Mouse (Mus musculus): Measurements from ENCODE around the gene Sf3b6. TPM values are rescaled to one million over a fixed set of nuclear protein-coding genes. Genes with fewer than 3 reads are reported as not detected.

The Sf3b6 gene
- polyA plus RNA-seq, 1 experiment from 2014 or later = 327 TPM

DNA sequence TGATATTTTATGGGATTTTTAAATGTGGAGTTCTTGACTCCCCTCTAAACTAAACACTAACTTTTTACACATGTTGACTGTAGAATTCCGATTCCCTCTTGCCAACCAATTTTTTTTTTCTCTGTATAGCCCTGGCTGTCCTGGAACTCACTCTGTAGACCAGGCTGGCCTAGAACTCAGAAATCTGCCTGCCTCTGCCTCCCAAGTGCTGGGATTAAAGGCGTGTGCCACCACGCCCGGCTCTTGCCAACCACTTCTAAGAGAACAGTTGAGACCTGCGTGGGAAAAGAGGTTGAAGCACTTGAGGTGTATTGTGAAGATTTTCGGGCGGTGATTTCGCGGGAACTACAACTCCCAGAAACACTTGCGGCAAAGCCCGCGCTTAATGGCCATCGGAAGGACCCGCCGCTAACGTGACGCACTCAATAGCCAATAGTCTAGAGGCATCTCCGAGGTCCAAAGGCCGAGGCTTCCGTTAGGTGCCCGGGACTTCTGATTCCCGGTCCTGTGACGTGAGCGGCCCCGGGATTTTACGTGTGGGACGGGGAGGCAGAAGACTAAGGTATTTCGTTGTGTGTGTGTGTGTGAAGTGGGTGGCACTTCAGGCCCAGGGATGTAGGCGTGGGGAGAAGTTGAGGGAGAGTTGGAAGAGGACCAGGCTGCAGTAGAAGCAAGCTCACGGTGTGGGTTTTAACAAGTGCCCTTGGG is 25.7 kb downstream of the Sf3b6 start, which contains the start of gene Wdcp:
Wdcp (plus strand) TSS at position 414 of the 708 bp plus-strand sequence.
- Histone ChIP-seq H3K27ac (no peak within 1 kb of the TSS), H3K36me3 (no peaks in the 10 kb centered on the region)
- ATAC-seq (ENCODE audit: low FRiP score) = peak; percentile 91

GRCm38 (mm10) chr12:4843741-4844140 is 26.4 kb downstream of the Sf3b6 start:
- Histone ChIP-seq H3K4me1 (peaks cover 18% of the 10 kb centered on the region), H3K9ac (peak overlapping the region; percentile 68), H3K27me3 (peaks cover 25% of the 10 kb centered on the region), H3K4me3 (peak overlapping the region; percentile 60), H3K4me2 (replicated peaks) (peak overlapping the region; percentile 78), H3K27ac (no peak overlapping the region), H3K9me3 (replicated peaks) (no peaks in the 10 kb centered on the region), H3K36me3 (0 out of 2 replicates have a peak, but pooled peaks cover under 1% of the 10 kb centered on the region)
- WGBS = 1% methylated on average over 12 of the region's 12 CpGs
- ATAC-seq (ENCODE audit: low FRiP score) = peak; percentile 27

More for the DNA sequence above, 25.7 kb downstream of the Sf3b6 start, which contains the start of gene Wdcp:
- peak within 1 kb of the TSS; percentile 60 for H3K4me3 ChIP-seq
- H3K27me3 ChIP-seq = peaks cover 25% of the 10 kb centered on the region
- peak within 1 kb of the TSS; percentile 68 for H3K9ac ChIP-seq
- no peaks in the 10 kb centered on the region for H3K9me3 ChIP-seq (replicated peaks)
- peak within 1 kb of the TSS; percentile 78 for H3K4me2 ChIP-seq (replicated peaks)
- under 1% methylated on average over 30 of the region's 30 CpGs for WGBS
- peaks cover 18% of the 10 kb centered on the region for H3K4me1 ChIP-seq

DNA sequence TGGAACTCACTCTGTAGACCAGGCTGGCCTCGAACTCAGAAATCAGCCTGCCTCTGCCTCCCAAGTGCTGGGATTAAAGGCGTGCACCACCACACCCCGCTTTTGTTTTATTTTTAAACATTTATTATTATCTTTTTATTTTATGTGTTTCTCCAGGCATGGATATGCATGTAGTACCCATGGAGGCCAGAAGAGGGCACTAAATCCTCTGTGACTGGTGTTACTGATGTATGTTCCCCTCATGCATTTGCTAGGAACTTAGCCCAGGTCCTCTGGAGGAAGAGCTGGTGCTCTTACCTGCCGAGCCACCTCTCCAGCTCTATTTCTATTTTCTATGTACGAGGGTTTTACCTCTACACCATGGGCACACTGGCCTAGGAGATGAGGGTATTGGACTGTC is 38.8 kb downstream of the Sf3b6 start:
- Histone ChIP-seq H3K36me3 (peaks cover 23% of the 10 kb centered on the region; the same call in 1 of the 2 replicates), H3K9me3 (replicated peaks) (no peaks in the 10 kb centered on the region), H3K27ac (no peak overlapping the region), H3K4me3 (no peak overlapping the region), H3K4me1 (peaks cover 7% of the 10 kb centered on the region), H3K9ac (no peak overlapping the region), H3K4me2 (replicated peaks) (no peak overlapping the region), H3K27me3 (no peaks in the 10 kb centered on the region)
- WGBS = 98% methylated on average over 5 of the region's 5 CpGs
- no peak for ATAC-seq (ENCODE audit: low FRiP score)

DNA sequence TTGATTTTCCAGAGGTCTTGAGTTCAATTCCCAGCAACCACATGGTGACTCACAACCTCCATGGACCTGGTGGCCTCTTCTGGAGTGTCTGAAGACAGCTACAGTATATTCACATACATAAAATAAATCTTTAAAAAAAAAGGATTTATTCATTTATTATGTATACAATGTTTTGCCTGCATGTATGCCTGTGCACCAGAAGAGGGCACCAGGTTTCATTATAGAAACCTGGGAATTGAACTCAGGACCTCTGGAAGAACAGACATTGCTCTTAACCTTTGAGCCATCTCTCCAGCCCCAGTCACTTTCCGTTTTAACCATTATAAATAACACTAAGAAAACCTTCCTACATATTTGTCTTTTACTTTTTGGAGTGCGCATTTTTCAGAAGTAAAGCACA is 39.5 kb downstream of the Sf3b6 start:
- peaks cover 7% of the 10 kb centered on the region for H3K4me1 ChIP-seq
- no peak for ATAC-seq (ENCODE audit: low FRiP score)
- H3K4me3 ChIP-seq = no peak overlapping the region
- H3K9ac ChIP-seq = no peak overlapping the region
- H3K27ac ChIP-seq = no peak overlapping the region
- H3K36me3 ChIP-seq = peaks cover 19% of the 10 kb centered on the region; the same call in 1 of the 2 replicates
- no peak overlapping the region for H3K4me2 ChIP-seq (replicated peaks)
- WGBS = 96% methylated on average over 2 of the region's 2 CpGs
- no peaks in the 10 kb centered on the region for H3K27me3 ChIP-seq
- no peaks in the 10 kb centered on the region for H3K9me3 ChIP-seq (replicated peaks)

GRCm38 (mm10) chr12:4859241-4859914 is 42.0 kb downstream of the Sf3b6 start:
- no peak overlapping the region for H3K9ac ChIP-seq
- H3K27me3 ChIP-seq = no peaks in the 10 kb centered on the region
- ATAC-seq (ENCODE audit: low FRiP score) = peak; percentile 85
- WGBS = 33% methylated on average over 11 of the region's 11 CpGs
- H3K4me3 ChIP-seq = no peak overlapping the region
- H3K36me3 ChIP-seq = peaks cover 17% of the 10 kb centered on the region; the same call in 1 of the 2 replicates
- peak overlapping the region; percentile 74 for H3K27ac ChIP-seq
- no peaks in the 10 kb centered on the region for H3K9me3 ChIP-seq (replicated peaks)
- H3K4me2 ChIP-seq (replicated peaks) = no peak overlapping the region
- H3K4me1 ChIP-seq = peaks cover 11% of the 10 kb centered on the region

- Histone ChIP-seq H3K9me3 (replicated peaks) (no peaks in the 10 kb centered on the region), H3K27me3 (no peaks in the 10 kb centered on the region), H3K4me2 (replicated peaks) (no peak overlapping the region), H3K27ac (no peak overlapping the region), H3K4me1 (peaks cover 14% of the 10 kb centered on the region), H3K4me3 (no peak overlapping the region), H3K9ac (no peak overlapping the region), H3K36me3 (0 out of 2 replicates have a peak, but pooled peaks cover 3% of the 10 kb centered on the region)
- WGBS = 89% methylated on average over 4 of the region's 4 CpGs
- ATAC-seq (ENCODE audit: low FRiP score) = no peak
Measured at GRCm38 (mm10) chr12:4862672-4863071, 45.3 kb downstream of the Sf3b6 start.

- no peak overlapping the region for H3K4me3 ChIP-seq
- H3K9ac ChIP-seq = no peak overlapping the region
- H3K27me3 ChIP-seq = no peaks in the 10 kb centered on the region
- no peaks in the 10 kb centered on the region for H3K9me3 ChIP-seq (replicated peaks)
- H3K4me2 ChIP-seq (replicated peaks) = no peak overlapping the region
- peak overlapping the region; percentile 44 for H3K27ac ChIP-seq
- peaks cover 14% of the 10 kb centered on the region for H3K4me1 ChIP-seq
- WGBS = 81% methylated on average over 4 of the region's 4 CpGs
- no peaks in the 10 kb centered on the region for H3K36me3 ChIP-seq
- ATAC-seq (ENCODE audit: low FRiP score) = no peak
Measured at GRCm38 (mm10) chr12:4863654-4864337, 46.5 kb downstream of the Sf3b6 start.

DNA sequence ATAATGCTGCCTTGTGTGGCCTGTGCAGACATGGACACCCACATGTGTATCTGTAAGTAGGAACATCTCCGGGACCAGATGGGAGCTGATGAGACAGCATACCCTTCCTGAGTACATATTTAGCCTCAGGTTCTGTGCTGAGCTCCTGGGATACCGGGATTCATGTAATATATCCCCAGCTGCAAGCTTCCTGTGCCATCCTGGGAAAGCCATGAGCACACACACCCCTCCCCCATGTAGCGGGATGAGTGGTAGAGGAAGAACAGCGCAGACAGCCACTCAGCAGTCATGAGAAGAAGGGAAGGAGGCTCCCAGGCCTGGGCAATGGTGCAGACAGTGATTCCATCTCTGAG is 47.0 kb downstream of the Sf3b6 start:
- 73% methylated on average over 4 of the region's 4 CpGs for WGBS
- Histone ChIP-seq H3K4me2 (replicated peaks) (no peak overlapping the region), H3K27me3 (no peaks in the 10 kb centered on the region), H3K36me3 (no peaks in the 10 kb centered on the region), H3K27ac (peak overlapping the region; percentile 44), H3K4me3 (no peak overlapping the region), H3K9ac (no peak overlapping the region), H3K4me1 (peaks cover 13% of the 10 kb centered on the region), H3K9me3 (replicated peaks) (no peaks in the 10 kb centered on the region)
- ATAC-seq (ENCODE audit: low FRiP score) = 0 out of 2 replicates have a peak, but pooled peaks have one; percentile 9

- no peaks in the 10 kb centered on the region for H3K9me3 ChIP-seq (replicated peaks)
- no peak overlapping the region for H3K4me3 ChIP-seq
- peaks cover 8% of the 10 kb centered on the region for H3K4me1 ChIP-seq
- no peak for ATAC-seq (ENCODE audit: low FRiP score)
- WGBS = 79% methylated on average over 8 of the region's 8 CpGs
- no peaks in the 10 kb centered on the region for H3K27me3 ChIP-seq
- no peak overlapping the region for H3K27ac ChIP-seq
- H3K4me2 ChIP-seq (replicated peaks) = no peak overlapping the region
- no peak overlapping the region for H3K9ac ChIP-seq
- H3K36me3 ChIP-seq = no peaks in the 10 kb centered on the region
Measured at GRCm38 (mm10) chr12:4868924-4869323, 51.6 kb downstream of the Sf3b6 start.

GRCm38 (mm10) chr12:4871260-4871659 is 53.9 kb downstream of the Sf3b6 start:
- H3K9me3 ChIP-seq (replicated peaks) = no peaks in the 10 kb centered on the region
- no peak overlapping the region for H3K4me3 ChIP-seq
- ATAC-seq (ENCODE audit: low FRiP score) = no peak
- H3K4me1 ChIP-seq = peaks cover 5% of the 10 kb centered on the region
- no peak overlapping the region for H3K4me2 ChIP-seq (replicated peaks)
- no peaks in the 10 kb centered on the region for H3K36me3 ChIP-seq
- no peak overlapping the region for H3K27ac ChIP-seq
- WGBS = 88% methylated on average over 5 of the region's 5 CpGs
- no peaks in the 10 kb centered on the region for H3K27me3 ChIP-seq
- H3K9ac ChIP-seq = no peak overlapping the region

DNA sequence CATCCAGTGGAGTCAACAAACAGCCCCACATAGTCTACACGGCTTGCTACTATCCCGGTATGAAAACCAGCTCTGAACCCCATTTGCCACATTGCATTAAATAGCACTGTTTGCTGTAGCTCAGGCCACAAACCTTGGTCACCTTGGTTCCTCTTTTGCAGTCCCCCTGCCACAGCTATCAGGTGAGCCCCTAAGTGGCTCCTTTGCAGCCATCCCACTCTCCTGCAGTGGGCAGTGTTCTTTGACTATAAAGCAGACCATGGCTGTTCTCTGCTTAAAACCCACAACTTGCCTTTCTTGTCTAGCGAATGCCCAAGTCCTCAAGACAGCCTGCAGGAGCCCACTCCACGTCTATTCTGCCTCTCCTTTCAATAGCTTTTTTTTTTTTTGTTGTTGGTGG is 54.9 kb downstream of the Sf3b6 start:
- H3K36me3 ChIP-seq = no peaks in the 10 kb centered on the region
- no peak overlapping the region for H3K4me3 ChIP-seq
- 62% methylated on average over 4 of the region's 4 CpGs for WGBS
- H3K9ac ChIP-seq = no peak overlapping the region
- no peak for ATAC-seq (ENCODE audit: low FRiP score)
- H3K27ac ChIP-seq = no peak overlapping the region
- H3K9me3 ChIP-seq (replicated peaks) = no peaks in the 10 kb centered on the region
- no peak overlapping the region for H3K4me2 ChIP-seq (replicated peaks)
- H3K4me1 ChIP-seq = peaks cover 5% of the 10 kb centered on the region
- H3K27me3 ChIP-seq = no peaks in the 10 kb centered on the region

DNA sequence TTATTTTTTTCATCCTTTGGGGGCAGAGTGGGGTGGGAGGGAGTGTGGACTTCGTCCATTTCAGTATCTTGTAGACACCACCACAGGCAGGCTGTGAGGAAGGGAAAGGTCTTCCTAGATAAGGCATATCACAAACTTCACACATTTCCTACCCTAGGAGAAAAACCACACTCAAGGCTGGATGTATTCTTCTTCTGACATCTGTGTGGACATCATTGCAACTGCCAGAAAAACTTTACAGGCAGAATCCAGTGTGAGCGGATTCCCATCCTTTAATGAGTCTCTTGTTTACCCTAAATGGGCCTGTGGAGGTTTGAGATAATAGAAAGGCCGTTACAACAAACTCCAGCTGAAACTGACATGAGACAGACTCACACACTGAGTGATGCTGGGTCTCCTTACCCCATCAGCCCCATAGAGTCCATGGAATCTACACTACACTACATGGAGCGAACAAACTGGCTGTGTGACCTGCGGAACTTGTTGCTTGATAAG is 55.7 kb downstream of the Sf3b6 start:
- ATAC-seq (ENCODE audit: low FRiP score) = no peak
- H3K27ac ChIP-seq = no peak overlapping the region
- 84% methylated on average over 5 of the region's 5 CpGs for WGBS
- H3K9me3 ChIP-seq (replicated peaks) = no peaks in the 10 kb centered on the region
- H3K4me2 ChIP-seq (replicated peaks) = no peak overlapping the region
- peaks cover 5% of the 10 kb centered on the region for H3K4me1 ChIP-seq
- H3K36me3 ChIP-seq = no peaks in the 10 kb centered on the region
- H3K9ac ChIP-seq = no peak overlapping the region
- no peaks in the 10 kb centered on the region for H3K27me3 ChIP-seq
- no peak overlapping the region for H3K4me3 ChIP-seq

All from hindbrain, embryonic 12.5 days (tissue).